Mouse (Mus musculus) cerebellum, postnatal 14 days (tissue): Measurements from ENCODE around the gene Wdr47.
"Not testable (repeated sequence)": the region's sequence is repeated elsewhere in the genome, so short reads cannot be mapped to it uniquely, and the experiment has no call there.

ENCODE experiments used
- DNase-seq, 2 experiments: peaks; one replicate each; pipeline ENCODE4 v3.0.0; 2021; ENCODE audit warnings: mixed read lengths in 2 of 2

Gene Wdr47

GRCm38 (mm10) chr3:108639412-108639811, 48.3 kb downstream of the Wdr47 start:
- no peak for DNase-seq

- DNase-seq, result no peak
Observed at GRCm38 (mm10) chr3:108640998-108641397, 49.9 kb downstream of the Wdr47 start.

- DNase-seq, result no peak
Observed at GRCm38 (mm10) chr3:108644856-108645255, 53.8 kb downstream of the Wdr47 start.

- DNase-seq, result peak; percentile 56 to 64
Observed at GRCm38 (mm10) chr3:108646036-108646435, 55.0 kb downstream of the Wdr47 start.

- not testable (repeated sequence) for DNase-seq
Observed at GRCm38 (mm10) chr3:108647681-108648080, 56.6 kb downstream of the Wdr47 start.

GRCm38 (mm10) chr3:108652866-108653642, 62.0 kb downstream of the Wdr47 start:
- no peak for DNase-seq

GRCm38 (mm10) chr3:108653710-108654379, 62.8 kb downstream of the Wdr47 start, which contains the start of gene Clcc1:
TSS of gene Clcc1 (plus strand) at chr3:108653913.
- peak; percentile 96 to 98 for DNase-seq

- no peak for DNase-seq
Observed at GRCm38 (mm10) chr3:108654566-108654965, 63.5 kb downstream of the Wdr47 start.

- no peak for DNase-seq
Observed at GRCm38 (mm10) chr3:108655486-108655885, 64.4 kb downstream of the Wdr47 start.

GRCm38 (mm10) chr3:108658612-108659011, 67.5 kb downstream of the Wdr47 start:
- no peak for DNase-seq

GRCm38 (mm10) chr3:108660941-108661340, 69.9 kb downstream of the Wdr47 start:
- no peak for DNase-seq

- peak; percentile 18 to 31 for DNase-seq
Observed at GRCm38 (mm10) chr3:108676616-108677015, 85.5 kb downstream of the Wdr47 start.

GRCm38 (mm10) chr3:108681004-108681403, 89.9 kb downstream of the Wdr47 start:
- DNase-seq, result no peak

- not testable (repeated sequence) for DNase-seq
Observed at GRCm38 (mm10) chr3:108683597-108683996, 92.5 kb downstream of the Wdr47 start.

- DNase-seq, result no peak
Observed at GRCm38 (mm10) chr3:108685701-108686100, 94.6 kb downstream of the Wdr47 start.

- DNase-seq, result peak in 1 of 2 experiments; percentile 5
Observed at GRCm38 (mm10) chr3:108689015-108689441, 97.9 kb downstream of the Wdr47 start.

- no peak for DNase-seq
Observed at GRCm38 (mm10) chr3:108689446-108689845, 98.4 kb downstream of the Wdr47 start.

GRCm38 (mm10) chr3:108689979-108690378, 98.9 kb downstream of the Wdr47 start:
- no peak for DNase-seq

- DNase-seq, result no peak
Observed at GRCm38 (mm10) chr3:108694321-108694720, 103.2 kb downstream of the Wdr47 start.
